Mouse (Mus musculus) left cerebral cortex, postnatal 25 days (tissue): ENCODE results near the gene Pilra. TPM values are rescaled to one million over a fixed set of nuclear protein-coding genes. Genes with fewer than 3 reads are reported as not detected.

Experiments used
- DNase-seq, 2 experiments: peaks; one replicate each; pipeline ENCODE4 v3.0.0; 2022; ENCODE audit warnings: low spot score in 2 of 2, mixed read lengths in 1 of 2
- intact Hi-C: fragments of 180-260 bp; cut with DNase I; formaldehyde crosslinking; loops from one replicate; pipeline ENCODE4 v1.15.1; 2025
- total RNA-seq, 2 experiments: library from RNA; stranded (reverse); gene quantifications; 2 replicates each; pipeline ENCODE4 v1.2.3; 2021

Pilra gene
- total RNA-seq, 2 experiments from 2014 or later, result 0.92 to 1.2 TPM

DNA sequence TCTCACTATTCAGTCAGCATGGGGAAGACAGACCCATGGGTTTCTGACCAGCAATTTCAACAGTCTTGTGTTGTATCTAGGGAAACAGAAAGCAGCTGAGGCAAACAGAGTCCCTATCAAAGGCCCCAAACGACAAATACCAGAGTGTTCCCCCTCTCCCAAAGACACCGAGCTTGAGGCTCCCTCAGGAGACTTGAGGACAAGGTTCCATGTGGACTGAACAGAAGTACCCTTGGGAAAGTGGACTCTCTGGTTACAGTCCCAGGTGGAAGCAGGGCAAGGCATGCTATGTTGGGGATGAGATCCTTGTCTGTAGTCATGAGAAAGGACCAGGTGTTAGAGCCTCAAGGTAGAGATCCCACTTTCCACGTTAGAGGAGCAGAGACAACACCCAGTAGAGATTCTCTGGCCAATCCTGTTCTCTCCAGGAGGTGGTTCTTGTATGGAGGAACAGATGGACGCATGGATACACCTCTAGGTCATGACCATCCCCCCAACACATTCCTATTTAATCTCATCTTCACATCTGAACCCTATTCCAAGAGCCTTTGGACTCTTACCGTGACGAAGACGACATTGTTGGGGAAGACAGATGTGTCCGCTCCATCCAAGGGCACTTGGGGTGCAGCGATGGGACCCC, 52.1 kb downstream of the Pilra start:
- DNase-seq, result no peak
- intact Hi-C loops, result no loop called here

DNA sequence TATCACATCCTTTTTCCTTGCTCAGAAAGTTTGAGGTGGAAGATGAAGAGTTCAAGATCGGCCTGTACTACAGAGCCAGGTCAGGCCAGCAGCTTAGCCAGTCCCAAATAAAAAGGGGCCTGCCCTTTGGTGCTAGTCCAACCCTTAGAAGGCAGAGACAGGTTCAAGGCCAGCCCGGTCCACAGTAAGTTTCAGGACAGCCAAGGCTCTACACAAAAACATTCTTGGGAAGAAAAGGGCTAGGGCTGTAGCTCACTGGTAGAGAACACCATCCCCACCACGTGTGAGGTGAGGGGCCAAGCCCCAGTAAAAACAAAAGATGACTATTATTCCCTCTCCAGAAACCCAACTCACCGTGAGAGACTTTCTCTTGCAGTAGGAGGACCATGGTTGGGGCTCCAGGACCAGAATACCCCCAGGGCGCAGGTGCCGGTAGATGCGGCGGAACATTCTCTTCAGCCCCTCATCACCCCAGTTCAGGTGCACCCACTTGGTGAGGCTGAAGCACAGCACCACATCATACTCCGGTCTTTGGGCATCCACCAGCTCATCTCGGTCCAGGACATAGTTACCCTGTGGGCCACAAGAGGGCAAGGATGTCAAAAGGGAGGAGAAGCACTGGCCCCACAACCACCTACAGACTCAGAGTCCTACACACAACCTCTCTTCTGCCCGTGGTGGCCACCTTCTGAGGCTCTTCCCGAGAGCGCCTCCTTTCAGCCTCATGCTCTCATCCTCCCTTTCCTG, 53.1 kb downstream of the Pilra start:
- DNase-seq, result no peak
- intact Hi-C loops, result no loop called here

DNA sequence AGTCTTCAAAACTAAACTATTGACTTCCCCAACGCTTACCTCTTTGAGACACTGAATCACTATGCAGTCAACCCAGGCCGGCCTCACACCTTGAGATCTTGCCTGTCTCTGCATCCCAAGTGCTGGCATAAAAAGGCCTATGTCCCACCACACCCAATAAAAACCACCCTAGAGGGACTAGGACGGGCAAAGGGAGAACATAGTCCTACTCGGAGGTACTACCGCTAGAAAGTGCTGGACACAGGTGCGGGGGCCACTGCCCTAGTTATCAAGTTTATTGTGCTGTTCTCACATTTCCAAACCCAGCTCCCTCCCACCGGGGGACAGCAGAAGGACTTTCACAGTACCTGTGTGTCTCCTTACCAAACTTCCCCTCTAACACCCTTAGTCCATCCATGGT, 54.4 kb downstream of the Pilra start:
- intact Hi-C loops, result no loop called here
- DNase-seq, result no peak

DNA sequence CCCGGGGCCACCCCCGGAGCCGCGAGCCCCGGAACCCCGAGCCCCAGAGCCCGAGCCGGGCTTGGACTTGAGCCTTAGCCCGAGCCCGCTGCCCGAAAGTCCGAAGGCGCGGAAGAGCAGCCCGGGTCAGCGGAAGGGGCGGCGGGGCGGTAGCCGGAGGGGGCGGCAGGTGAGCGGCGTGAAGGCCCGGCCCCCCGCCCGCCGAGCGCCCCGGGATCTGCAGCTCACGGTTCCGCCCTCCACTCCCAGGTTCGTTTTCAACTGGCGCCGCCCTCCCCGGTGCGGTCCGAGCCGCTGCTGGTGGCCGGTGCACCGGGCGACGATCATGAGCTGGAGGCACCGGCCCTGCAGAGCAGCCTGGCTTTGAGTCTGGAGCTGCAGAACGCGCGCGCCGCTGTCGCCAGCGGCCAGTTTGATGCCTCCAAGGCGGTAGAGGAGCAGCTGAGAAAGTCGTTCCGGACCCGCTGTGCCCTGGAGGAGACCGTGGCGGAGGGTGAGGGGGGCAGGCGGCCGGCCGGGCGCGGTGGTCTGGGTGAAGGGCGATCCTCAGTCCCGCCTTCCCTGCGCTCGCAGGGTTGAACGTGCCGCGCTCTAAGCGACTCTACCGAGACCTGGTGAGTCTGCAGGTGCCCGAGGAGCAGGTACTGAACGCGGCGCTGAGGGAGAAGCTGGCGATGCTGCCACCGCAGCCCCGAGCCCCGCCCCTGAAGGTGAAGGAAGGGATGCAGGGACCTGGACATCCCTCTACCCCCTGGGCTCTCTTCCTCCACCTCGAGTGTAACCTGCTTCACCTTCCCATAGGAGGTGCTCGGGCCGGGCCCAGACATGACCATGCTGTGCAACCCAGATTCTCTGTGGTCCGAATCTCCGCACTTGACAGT, 56.8 kb downstream of the Pilra start:
- DNase-seq, result peak in 1 of 2 experiments; percentile 26
- intact Hi-C loops, result loop anchor here (10.0 kb wide), 1 partner anchor 434 kb away; no protein-coding TSS in a partner anchor

DNA sequence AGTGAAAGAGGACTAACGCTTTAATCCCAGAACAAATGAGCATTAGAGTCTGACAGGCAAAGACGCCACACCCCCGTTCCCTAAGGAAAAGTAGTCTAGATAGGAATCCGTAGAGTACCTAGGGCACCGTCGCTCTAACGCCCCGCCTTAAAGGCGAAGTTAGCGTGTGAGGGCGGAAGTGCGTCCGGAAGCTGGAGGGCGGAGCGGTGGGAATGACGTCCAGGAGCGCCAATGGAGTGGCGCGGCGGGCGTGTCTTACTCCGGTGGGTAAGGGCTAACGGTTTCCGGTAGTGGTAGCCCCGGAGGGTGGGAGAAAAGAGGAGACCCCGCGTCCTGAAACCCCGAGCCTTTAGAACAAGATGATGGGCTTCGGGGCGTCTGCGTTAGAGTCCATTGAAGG, 57.4 kb downstream of the Pilra start, which contains the start of gene Ppp1r35:
Ppp1r35 (plus strand) TSS at position 215 of the 400 bp plus-strand sequence.
- intact Hi-C loops, result loop anchor here (10.0 kb wide), 1 partner anchor 434 kb away; no protein-coding TSS in a partner anchor
- DNase-seq, result peak; percentile 98

DNA sequence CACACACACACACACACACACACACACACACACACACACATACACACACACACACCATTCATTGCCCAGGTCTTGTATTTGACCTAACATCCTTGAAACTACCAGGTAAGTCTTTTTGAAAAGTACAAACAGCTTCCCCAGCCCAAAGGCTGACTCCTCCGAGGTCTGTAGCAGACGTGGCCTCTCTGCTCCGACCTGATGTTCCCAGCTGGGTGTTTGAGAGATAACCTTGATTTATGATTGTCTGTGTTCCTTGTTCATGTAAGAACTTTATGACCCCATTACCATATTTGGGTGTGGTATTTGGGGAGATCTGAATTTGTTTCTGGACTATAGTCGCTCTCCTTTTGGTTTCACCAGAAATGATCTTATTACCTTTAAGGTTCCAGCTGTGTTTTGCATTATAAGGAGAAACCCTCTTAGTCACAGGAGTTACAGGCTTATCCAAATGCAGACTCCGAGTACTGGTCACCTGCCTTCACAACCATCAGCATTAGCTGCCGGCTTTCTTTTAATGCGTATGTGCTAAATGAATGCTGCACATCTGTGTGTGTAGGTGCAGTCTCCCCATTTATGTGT, 58.7 kb downstream of the Pilra start:
- no peak for DNase-seq
- intact Hi-C loops, result loop anchor here (10.0 kb wide), 1 partner anchor 433 kb away; no protein-coding TSS in a partner anchor

DNA sequence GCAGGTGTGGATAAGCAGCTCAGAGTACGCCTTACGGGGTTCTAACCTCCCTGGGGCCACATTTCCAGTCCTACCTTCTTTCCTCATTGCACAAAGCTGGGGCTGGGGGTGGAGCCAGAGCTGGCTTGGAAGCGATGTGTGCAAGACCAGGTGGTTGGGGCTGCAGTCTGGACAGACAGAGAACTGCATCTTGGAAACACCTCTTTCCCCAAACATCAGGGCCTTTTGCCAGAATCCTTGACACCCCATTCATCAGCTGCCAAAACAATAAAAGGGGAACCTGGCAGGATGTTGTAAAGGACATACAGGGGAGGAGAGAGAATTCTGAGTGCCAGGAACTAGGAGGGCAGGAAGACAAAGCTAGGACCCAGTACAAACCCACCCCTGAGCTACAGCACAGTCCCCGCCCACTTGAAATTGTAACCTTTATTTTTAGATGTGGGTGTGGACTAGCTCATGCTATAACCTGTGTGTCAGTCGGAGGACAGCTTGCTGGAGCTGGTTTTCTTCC, 59.6 kb downstream of the Pilra start:
- intact Hi-C loops, result loop anchor here (10.0 kb wide), 1 partner anchor 432 kb away; no protein-coding TSS in a partner anchor
- DNase-seq, result no peak

DNA sequence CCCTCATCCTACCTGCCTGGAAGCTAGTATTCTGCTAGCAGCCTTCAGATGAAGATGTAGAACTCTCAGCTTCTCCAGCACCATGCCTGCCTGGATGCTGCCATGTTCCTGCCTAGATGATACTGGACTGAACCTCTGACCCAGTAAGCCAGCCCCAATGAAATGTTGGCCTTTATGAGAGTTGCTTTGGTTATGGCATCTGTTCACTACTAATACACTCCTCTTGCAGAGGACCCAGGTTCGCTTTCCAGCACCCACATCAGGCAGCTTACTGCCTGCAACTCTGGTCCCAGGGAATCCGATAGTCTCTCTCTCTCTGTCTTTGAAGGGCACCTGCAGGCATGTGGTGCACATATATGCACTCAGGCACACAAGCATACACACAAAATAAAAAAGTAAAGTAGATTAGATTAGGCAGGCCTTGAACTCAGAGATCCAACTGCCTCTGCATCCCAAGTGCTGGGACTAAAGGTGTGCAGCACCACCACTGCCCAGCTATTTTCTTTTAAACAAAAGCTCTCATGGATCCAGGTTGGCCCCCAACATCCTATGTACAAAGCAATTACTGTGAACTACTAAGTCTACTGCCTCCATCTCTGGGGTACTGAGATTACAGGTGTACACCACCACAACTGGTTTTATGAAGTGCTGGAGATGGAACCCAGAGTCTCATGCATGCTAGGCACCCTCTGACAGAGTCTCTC, 60.3 kb downstream of the Pilra start:
- intact Hi-C loops, result loop anchor here (10.0 kb wide), 1 partner anchor 431 kb away; no protein-coding TSS in a partner anchor
- no peak for DNase-seq

DNA sequence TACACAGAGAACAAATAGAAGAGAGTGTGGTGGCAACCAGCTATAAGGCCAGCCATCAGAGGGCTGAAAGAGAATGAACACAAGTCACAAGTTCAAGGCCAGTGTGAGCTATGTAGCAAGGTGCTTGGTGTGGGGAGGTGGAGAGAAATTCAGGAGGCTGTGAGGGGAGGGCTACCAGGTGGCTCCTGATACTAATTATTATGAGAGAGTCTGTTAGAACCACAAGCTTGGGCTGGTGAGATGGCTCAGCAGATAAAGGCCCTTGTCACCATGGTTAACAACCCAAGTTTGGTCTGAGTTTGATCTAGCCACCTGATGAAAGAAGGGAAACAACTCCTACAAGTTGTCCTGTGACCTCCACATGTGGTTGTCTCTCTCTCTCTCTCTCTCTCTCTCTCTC, 63.3 kb downstream of the Pilra start:
- DNase-seq, result no peak
- intact Hi-C loops, result loop anchor here (10.0 kb wide), 1 partner anchor 428 kb away; no protein-coding TSS in a partner anchor

Other genes with a start within 250 kb of the Pilra start
- 10 to 100 TPM; 18.2 to 22.2 TPM for gene Mospd3, start 235.2 kb downstream of the Pilra start, total RNA-seq
- gene Pcolce, start 222.5 kb downstream of the Pilra start, total RNA-seq, result 10 to 100 TPM; 12.1 to 13.7 TPM
- gene Fbxo24, start 207.3 kb downstream of the Pilra start, total RNA-seq, result under 1 TPM; 0.18 to 0.21 TPM
- gene Lrch4, start 207.2 kb downstream of the Pilra start, total RNA-seq, result 10 to 100 TPM; 12.2 to 13.5 TPM
- 10 to 100 TPM in 1 of 2 experiments, 1 to 10 TPM in 1; 9.2 to 11.8 TPM for gene Gm20605, start 207.1 kb downstream of the Pilra start, total RNA-seq
- 1 to 10 TPM; 2.3 to 4.7 TPM for gene Sap25, start 194.9 kb downstream of the Pilra start, total RNA-seq
- under 1 TPM in 1 of 2 experiments, not detected in 1; 0.32 TPM for gene Irs3, start 190.6 kb downstream of the Pilra start, total RNA-seq
- 10 to 100 TPM; 40.0 to 43.9 TPM for gene Agfg2, start 151.6 kb downstream of the Pilra start, total RNA-seq
- gene Nyap1, start 94.7 kb downstream of the Pilra start, total RNA-seq, result 10 to 100 TPM; 69.0 to 73.4 TPM
- 100 to 1,000 TPM; 173 to 195 TPM for gene Tsc22d4, start 90.6 kb downstream of the Pilra start, total RNA-seq
- gene Ppp1r35, start 57.4 kb downstream of the Pilra start, total RNA-seq, result 10 to 100 TPM; 23.4 to 27.1 TPM
- gene Mepce, start 48.6 kb downstream of the Pilra start, total RNA-seq, result 10 to 100 TPM; 41.4 to 45.0 TPM
- gene Zcwpw1, start 48.5 kb downstream of the Pilra start, total RNA-seq, result 1 to 10 TPM; 4.6 to 6.7 TPM
- gene Pilrb1, start 21.8 kb upstream of the Pilra start, total RNA-seq, result not detected
- gene Pilrb2, start 35.5 kb upstream of the Pilra start, total RNA-seq, result not detected
- gene Cyp3a13, start 85.3 kb upstream of the Pilra start, total RNA-seq, result under 1 TPM; 0.11 to 0.18 TPM
- 10 to 100 TPM; 16.3 to 22.4 TPM for gene Gjc3, start 126.8 kb upstream of the Pilra start, total RNA-seq
- gene Azgp1, start 145.2 kb upstream of the Pilra start, total RNA-seq, result not detected
- not detected for gene Smok3a, start 185.0 kb upstream of the Pilra start, total RNA-seq
- not detected for gene Smok3b, start 185.1 kb upstream of the Pilra start, total RNA-seq
- not detected for gene Smok3c, start 216.9 kb upstream of the Pilra start, total RNA-seq
- 10 to 100 TPM; 39.4 to 40.5 TPM for gene Zkscan1, start 248.8 kb upstream of the Pilra start, total RNA-seq